Mouse (Mus musculus) stomach, embryonic 15.5 days (tissue): ENCODE results near the gene Plcg1. TPM values are rescaled to one million over a fixed set of nuclear protein-coding genes. Genes with fewer than 3 reads are reported as not detected.

Experiments
- ATAC-seq: fragments of 200-750 bp; cut with Nextera tagmentation; 2 replicates; pipeline ENCODE4 v1.8.0; 2017; ENCODE audit warnings: low read depth, moderate number of reproducible peaks, moderate TSS enrichment; ENCODE audit not compliant: insufficient read depth, low FRiP score
- H3K27ac ChIP-seq: fragments of 300-500 bp; sonication (generic); 2 replicates; pipeline ENCODE4 v1.5.1; 2015; ENCODE audit warnings: mild to moderate bottlenecking, inconsistent platforms
- H3K27me3 ChIP-seq: fragments of 300-500 bp; sonication (generic); replicated peaks from 2 replicates; pipeline ENCODE4 v1.6.1; 2015; ENCODE audit warnings: inconsistent platforms
- H3K36me3 ChIP-seq: fragments of 300-500 bp; sonication (generic); 2 replicates; pipeline ENCODE4 v1.6.1; 2015; ENCODE audit warnings: inconsistent platforms
- H3K4me1 ChIP-seq: fragments of 300-500 bp; sonication (generic); 2 replicates; pipeline ENCODE4 v1.6.1; 2015; ENCODE audit warnings: inconsistent platforms
- H3K4me2 ChIP-seq: fragments of 300-500 bp; sonication (generic); 2 replicates; pipeline ENCODE4 v1.6.1; 2015; ENCODE audit warnings: mild to moderate bottlenecking, inconsistent platforms
- H3K4me3 ChIP-seq: fragments of 300-500 bp; sonication (generic); replicated peaks from 2 replicates; pipeline ENCODE4 v1.5.1; 2015; ENCODE audit warnings: inconsistent platforms
- H3K9ac ChIP-seq: fragments of 300-500 bp; sonication (generic); 2 replicates; pipeline ENCODE4 v1.6.1; 2015; ENCODE audit warnings: inconsistent platforms
- H3K9me3 ChIP-seq: fragments of 300-500 bp; sonication (generic); 2 replicates; pipeline ENCODE4 v1.6.1; 2016; ENCODE audit warnings: inconsistent platforms
- WGBS: fragments of 180-500 bp; shearing (Covaris S2); methylation state at CpG from one replicate; pipeline ENCODE4 v1.1.7; 2015; 5-methylcytosine and 5-hydroxymethylcytosine counted together
- polyA plus RNA-seq: library from polyadenylated mRNA; unstranded; fragments of >200 nt; fragmentation: Nextera tagmentation; extraction: Ambion mirVana; gene quantifications from 2 replicates; pipeline ENCODE4 v1.2.1, GENCODE M21; 2015

Gene Plcg1
- polyA plus RNA-seq, 1 experiment from 2014 or later = 30.3 TPM

DNA sequence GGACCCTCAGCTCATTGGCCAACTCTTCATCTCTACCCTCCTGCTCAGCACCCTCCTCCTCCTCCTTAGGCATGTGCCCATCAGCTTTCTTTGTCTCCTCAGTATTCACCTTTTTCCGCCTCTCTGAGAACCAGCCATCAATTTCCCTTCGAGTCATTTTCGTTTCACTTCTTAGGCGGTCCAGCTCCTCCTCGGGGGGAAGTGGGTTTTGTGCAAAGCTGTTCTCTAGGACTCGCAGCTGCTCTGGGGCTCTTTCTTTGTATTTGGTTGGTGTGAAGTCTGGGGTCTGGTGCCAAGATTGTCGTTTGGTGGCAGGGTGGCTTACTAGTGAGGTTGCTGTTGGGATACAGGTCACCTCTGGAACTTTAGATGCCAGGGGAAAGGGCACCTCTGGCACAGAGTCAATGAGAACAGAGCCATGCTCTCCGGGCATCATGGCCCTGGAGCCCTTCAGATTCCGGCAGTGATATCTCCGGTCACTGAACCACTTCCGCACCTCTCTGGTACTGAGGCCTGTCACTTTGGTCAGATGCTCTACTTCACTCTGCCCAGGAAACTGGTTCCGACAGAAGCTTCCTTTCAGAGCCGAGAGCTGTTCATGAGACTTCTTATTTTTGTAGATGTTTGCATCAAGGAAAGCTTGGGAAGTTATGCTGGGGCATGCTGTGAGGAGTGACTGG, 49.2 kb downstream of the Plcg1 start:
- no peak for ATAC-seq
- Histone ChIP-seq H3K4me2 (no peak overlapping the region), H3K36me3 (no peaks in the 10 kb centered on the region), H3K4me3 (no peak overlapping the region), H3K9me3 (no peaks in the 10 kb centered on the region), H3K4me1 (no peaks in the 10 kb centered on the region), H3K27ac (no peak overlapping the region), H3K9ac (no peak overlapping the region), H3K27me3 (no peaks in the 10 kb centered on the region)
- 86% methylated on average over 13 of the region's 13 CpGs for WGBS

DNA sequence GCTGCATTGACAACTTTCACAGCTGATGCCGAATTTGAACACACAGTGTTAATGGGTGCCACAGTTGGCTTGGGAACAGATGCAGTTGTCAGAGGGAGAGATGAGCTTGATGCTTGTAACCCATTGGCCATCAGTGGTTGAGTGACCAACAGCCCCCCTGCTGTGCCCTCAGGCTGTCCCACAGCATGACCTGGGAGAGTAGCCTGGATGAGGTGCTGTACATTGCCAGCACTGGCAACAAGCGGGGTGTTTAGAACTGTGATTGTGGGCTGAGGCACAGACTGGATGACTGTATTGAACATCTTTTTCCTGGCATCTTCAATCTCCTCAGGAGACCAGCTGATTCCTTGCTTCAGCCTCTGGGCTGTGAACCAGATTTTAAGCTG, 49.7 kb downstream of the Plcg1 start:
- WGBS = 93% methylated on average over 2 of the region's 2 CpGs
- no peak for ATAC-seq
- Histone ChIP-seq H3K27ac (no peak overlapping the region), H3K36me3 (no peaks in the 10 kb centered on the region), H3K27me3 (no peaks in the 10 kb centered on the region), H3K4me3 (no peak overlapping the region), H3K9me3 (no peaks in the 10 kb centered on the region), H3K9ac (no peak overlapping the region), H3K4me1 (no peaks in the 10 kb centered on the region), H3K4me2 (no peak overlapping the region)

GRCm38 (mm10) chr2:160786333-160786732, 55.2 kb downstream of the Plcg1 start:
- no peak overlapping the region for H3K4me3 ChIP-seq
- ATAC-seq = no peak
- H3K4me1 ChIP-seq = no peaks in the 10 kb centered on the region
- H3K27ac ChIP-seq = no peak overlapping the region
- no peaks in the 10 kb centered on the region for H3K27me3 ChIP-seq
- H3K9me3 ChIP-seq = no peaks in the 10 kb centered on the region
- H3K9ac ChIP-seq = no peak overlapping the region
- WGBS = 60% methylated on average over 1 of the region's 1 CpGs
- H3K36me3 ChIP-seq = no peaks in the 10 kb centered on the region
- no peak overlapping the region for H3K4me2 ChIP-seq

GRCm38 (mm10) chr2:160789046-160789445, 57.9 kb downstream of the Plcg1 start:
- H3K4me2 ChIP-seq = no peak overlapping the region
- no peaks in the 10 kb centered on the region for H3K36me3 ChIP-seq
- H3K9ac ChIP-seq = no peak overlapping the region
- H3K4me3 ChIP-seq = no peak overlapping the region
- no peak overlapping the region for H3K27ac ChIP-seq
- no peak for ATAC-seq
- H3K4me1 ChIP-seq = no peaks in the 10 kb centered on the region
- 59% methylated on average over 1 of the region's 1 CpGs for WGBS
- no peaks in the 10 kb centered on the region for H3K27me3 ChIP-seq
- no peaks in the 10 kb centered on the region for H3K9me3 ChIP-seq

DNA sequence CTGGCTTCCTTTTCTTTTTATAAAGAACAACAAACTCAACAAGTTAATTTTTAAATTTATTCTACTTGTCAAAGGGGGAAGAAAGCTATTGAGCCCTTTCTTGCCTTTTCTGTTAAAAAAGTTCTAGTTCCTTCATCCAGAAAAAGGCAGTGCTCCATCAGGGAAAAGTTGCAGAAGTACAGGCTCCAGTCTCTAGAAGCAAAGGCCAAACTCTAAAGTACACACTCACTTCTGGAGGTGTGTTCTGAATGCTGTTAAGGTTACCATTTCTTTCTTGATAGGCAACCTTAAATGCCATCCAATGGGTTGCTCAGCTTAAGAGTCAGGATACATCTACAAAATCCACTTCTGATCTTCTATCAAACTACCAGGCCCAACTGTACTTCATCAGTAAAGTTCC, 58.6 kb downstream of the Plcg1 start:
- Histone ChIP-seq H3K4me1 (no peaks in the 10 kb centered on the region), H3K9ac (no peak overlapping the region), H3K36me3 (no peaks in the 10 kb centered on the region), H3K4me2 (no peak overlapping the region), H3K4me3 (no peak overlapping the region), H3K9me3 (no peaks in the 10 kb centered on the region), H3K27me3 (no peaks in the 10 kb centered on the region), H3K27ac (no peak overlapping the region)
- no peak for ATAC-seq

DNA sequence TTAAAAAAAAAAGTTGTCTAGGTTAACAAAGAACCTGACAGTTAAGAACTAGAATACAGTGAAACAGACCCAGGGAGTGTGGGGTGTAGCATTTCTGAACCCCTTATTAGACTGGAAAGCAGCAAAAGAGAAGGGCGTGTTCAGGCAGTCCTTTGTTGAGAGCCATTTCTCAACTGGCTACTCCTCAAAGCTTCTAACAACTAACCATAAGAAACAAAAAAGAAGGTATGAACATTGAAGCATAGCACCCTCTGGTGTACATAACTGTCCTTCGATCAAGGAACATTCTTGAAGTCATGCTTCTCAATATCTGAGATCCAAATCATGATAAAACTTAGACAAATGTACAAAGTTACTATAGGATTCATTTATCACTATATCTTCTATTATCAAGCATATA, 62.0 kb downstream of the Plcg1 start:
- WGBS = 63% methylated on average over 2 of the region's 2 CpGs
- no peak overlapping the region for H3K4me2 ChIP-seq
- no peak for ATAC-seq

GRCm38 (mm10) chr2:160796973-160797372, 65.9 kb downstream of the Plcg1 start:
- Histone ChIP-seq H3K4me2 (no peak overlapping the region), H3K9me3 (no peaks in the 10 kb centered on the region), H3K36me3 (no peaks in the 10 kb centered on the region), H3K9ac (no peak overlapping the region), H3K27ac (no peak overlapping the region), H3K4me1 (no peaks in the 10 kb centered on the region), H3K27me3 (no peaks in the 10 kb centered on the region), H3K4me3 (no peak overlapping the region)
- 77% methylated on average over 2 of the region's 2 CpGs for WGBS
- ATAC-seq = no peak

More for the DNA sequence above, 62.0 kb downstream of the Plcg1 start:
- Histone ChIP-seq H3K4me3 (no peak overlapping the region), H3K36me3 (no peaks in the 10 kb centered on the region), H3K27ac (no peak overlapping the region), H3K27me3 (no peaks in the 10 kb centered on the region), H3K4me1 (no peaks in the 10 kb centered on the region), H3K9ac (no peak overlapping the region), H3K9me3 (no peaks in the 10 kb centered on the region)

DNA sequence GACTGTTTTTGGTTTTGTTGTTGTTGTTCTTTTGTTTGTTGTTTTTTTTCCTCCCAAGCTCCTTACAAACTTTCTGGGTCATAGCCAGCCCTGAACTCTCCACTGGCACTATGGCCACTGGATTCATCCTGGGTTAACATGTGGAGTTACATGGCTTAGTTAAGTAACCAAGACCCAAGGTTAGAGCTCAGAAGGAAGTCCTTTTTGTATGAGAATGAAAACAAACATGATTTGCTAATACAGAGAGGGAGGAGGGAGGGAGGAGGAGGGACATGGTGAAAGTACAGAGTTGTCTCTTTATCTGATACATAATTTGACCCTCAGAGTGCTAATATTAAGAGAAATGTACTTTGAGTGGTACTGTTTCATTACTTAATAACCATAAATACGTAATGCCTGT, 67.1 kb downstream of the Plcg1 start:
- Histone ChIP-seq H3K4me3 (no peak overlapping the region), H3K36me3 (no peaks in the 10 kb centered on the region), H3K4me2 (no peak overlapping the region), H3K27me3 (no peaks in the 10 kb centered on the region), H3K27ac (no peak overlapping the region), H3K9me3 (no peaks in the 10 kb centered on the region), H3K9ac (no peak overlapping the region), H3K4me1 (no peaks in the 10 kb centered on the region)
- 83% methylated on average over 1 of the region's 1 CpGs for WGBS
- ATAC-seq = no peak

DNA sequence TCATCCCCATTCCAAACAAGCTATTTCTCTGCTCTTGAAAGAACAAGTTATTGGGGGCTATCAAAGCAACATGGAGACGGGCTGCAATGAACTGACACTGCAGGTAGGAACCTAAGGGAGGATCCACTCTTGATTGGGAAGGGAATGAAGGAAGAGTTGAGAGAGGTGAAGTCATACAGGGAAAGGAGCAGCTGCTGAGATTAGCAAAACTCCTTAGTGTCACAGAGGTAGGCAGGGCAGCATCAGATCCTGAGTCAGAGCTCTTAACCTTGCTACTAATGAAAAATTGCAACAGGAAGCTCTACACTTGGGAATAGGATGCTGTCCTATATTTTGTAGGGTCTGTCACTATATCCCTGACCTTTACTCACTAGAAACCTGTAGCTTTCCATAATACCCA, 69.9 kb downstream of the Plcg1 start:
- no peaks in the 10 kb centered on the region for H3K4me1 ChIP-seq
- H3K27ac ChIP-seq = no peak overlapping the region
- H3K9ac ChIP-seq = no peak overlapping the region
- no peak overlapping the region for H3K4me3 ChIP-seq
- WGBS = 89% methylated on average over 1 of the region's 1 CpGs
- no peaks in the 10 kb centered on the region for H3K9me3 ChIP-seq
- no peak for ATAC-seq
- no peaks in the 10 kb centered on the region for H3K27me3 ChIP-seq
- no peaks in the 10 kb centered on the region for H3K36me3 ChIP-seq
- no peak overlapping the region for H3K4me2 ChIP-seq

- Histone ChIP-seq H3K4me2 (no peak overlapping the region), H3K36me3 (no peaks in the 10 kb centered on the region)
- no peak for ATAC-seq
These were observed 71.2 kb downstream of the Plcg1 start for GRCm38 (mm10) chr2:160802326-160802725.

GRCm38 (mm10) chr2:160804794-160805527, 73.9 kb downstream of the Plcg1 start:
- Histone ChIP-seq H3K36me3 (no peaks in the 10 kb centered on the region), H3K27ac (no peak overlapping the region), H3K4me1 (no peaks in the 10 kb centered on the region), H3K9ac (no peak overlapping the region), H3K4me3 (no peak overlapping the region), H3K27me3 (no peaks in the 10 kb centered on the region), H3K4me2 (no peak overlapping the region), H3K9me3 (no peaks in the 10 kb centered on the region)
- ATAC-seq = no peak
- WGBS = 45% methylated on average over 4 of the region's 4 CpGs

More at GRCm38 (mm10) chr2:160802326-160802725, 71.2 kb downstream of the Plcg1 start:
- no peaks in the 10 kb centered on the region for H3K27me3 ChIP-seq
- no peak overlapping the region for H3K4me3 ChIP-seq
- 76% methylated on average over 3 of the region's 3 CpGs for WGBS
- H3K9me3 ChIP-seq = no peaks in the 10 kb centered on the region
- H3K9ac ChIP-seq = no peak overlapping the region
- H3K4me1 ChIP-seq = no peaks in the 10 kb centered on the region
- H3K27ac ChIP-seq = no peak overlapping the region

DNA sequence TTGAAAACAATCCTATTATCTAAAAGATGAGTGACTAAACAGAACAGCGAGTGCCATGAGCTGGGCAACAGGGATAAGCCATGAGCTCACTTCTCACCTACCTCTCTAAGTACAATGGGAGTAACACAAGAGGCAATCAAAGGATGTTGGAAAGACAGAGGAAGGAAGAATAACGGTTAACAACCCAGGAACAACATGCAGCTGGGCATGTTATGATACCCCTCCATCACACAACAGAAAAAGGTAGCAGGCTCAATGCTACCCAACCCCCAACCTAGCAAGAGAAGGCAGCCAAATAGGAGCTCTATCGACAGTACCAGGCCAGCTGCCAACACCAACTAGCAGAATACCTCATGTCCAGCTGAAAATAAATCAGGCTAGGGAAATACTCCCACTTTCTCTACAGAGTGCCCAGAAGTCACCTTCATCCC, 75.0 kb downstream of the Plcg1 start:
- Histone ChIP-seq H3K27me3 (no peaks in the 10 kb centered on the region), H3K27ac (no peak overlapping the region), H3K9me3 (no peaks in the 10 kb centered on the region), H3K36me3 (no peaks in the 10 kb centered on the region), H3K4me2 (no peak overlapping the region), H3K4me1 (no peaks in the 10 kb centered on the region), H3K9ac (no peak overlapping the region), H3K4me3 (no peak overlapping the region)
- 53% methylated on average over 3 of the region's 3 CpGs for WGBS
- no peak for ATAC-seq
